Mouse (Mus musculus): ENCODE measurements around the gene Cd200.
"Not testable (repeated sequence)": the region's sequence is repeated elsewhere in the genome, so short reads cannot be mapped to it uniquely, and the experiment has no call there.

The Cd200 gene

GRCm38 (mm10) chr16:45408425-45409063 is at the start of gene Cd200:
Gene Cd200, minus strand, starts transcription at chr16:45409053.
- no peak for DNase-seq (ENCODE audit: low spot score)

- no peak for DNase-seq (ENCODE audit: low spot score)
Measured at GRCm38 (mm10) chr16:45454762-45455161, 45.9 kb upstream of the Cd200 start.

GRCm38 (mm10) chr16:45437230-45437739 is 28.4 kb upstream of the Cd200 start:
- no peak for DNase-seq (ENCODE audit: low spot score)

GRCm38 (mm10) chr16:45435591-45435990 is 26.7 kb upstream of the Cd200 start:
- DNase-seq (ENCODE audit: low spot score), result no peak

GRCm38 (mm10) chr16:45427651-45428050 is 18.8 kb upstream of the Cd200 start:
- DNase-seq (ENCODE audit: low spot score), result no peak

- DNase-seq (ENCODE audit: low spot score), result no peak
Measured at GRCm38 (mm10) chr16:45413497-45413896, 4.6 kb upstream of the Cd200 start.

- not testable (repeated sequence) for DNase-seq (ENCODE audit: low spot score)
Measured at GRCm38 (mm10) chr16:45409064-45409446, 202 bp upstream of the Cd200 start.

GRCm38 (mm10) chr16:45407645-45408400 is 1.0 kb downstream of the Cd200 start:
- no peak for DNase-seq (ENCODE audit: low spot score)

- DNase-seq (ENCODE audit: low spot score), result no peak
Measured at GRCm38 (mm10) chr16:45407091-45407490, 1.8 kb downstream of the Cd200 start.

- no peak for DNase-seq (ENCODE audit: low spot score)
Measured at GRCm38 (mm10) chr16:45402951-45403350, 5.9 kb downstream of the Cd200 start.

GRCm38 (mm10) chr16:45402036-45402435 is 6.8 kb downstream of the Cd200 start:
- DNase-seq (ENCODE audit: low spot score), result no peak

- no peak for DNase-seq (ENCODE audit: low spot score)
Measured at GRCm38 (mm10) chr16:45399947-45400555, 8.8 kb downstream of the Cd200 start.

GRCm38 (mm10) chr16:45399411-45399810 is 9.4 kb downstream of the Cd200 start:
- DNase-seq (ENCODE audit: low spot score), result no peak

- no peak for DNase-seq (ENCODE audit: low spot score)
Measured at GRCm38 (mm10) chr16:45397440-45397839, 11.4 kb downstream of the Cd200 start.

GRCm38 (mm10) chr16:45392246-45392645 is 16.6 kb downstream of the Cd200 start:
- DNase-seq (ENCODE audit: low spot score), result no peak

- no peak for DNase-seq (ENCODE audit: low spot score)
Measured at GRCm38 (mm10) chr16:45391680-45392079, 17.2 kb downstream of the Cd200 start.

GRCm38 (mm10) chr16:45390286-45390956 is 18.4 kb downstream of the Cd200 start:
- no peak for DNase-seq (ENCODE audit: low spot score)

GRCm38 (mm10) chr16:45389833-45390232 is 19.0 kb downstream of the Cd200 start:
- DNase-seq (ENCODE audit: low spot score), result no peak

GRCm38 (mm10) chr16:45389041-45389440 is 19.8 kb downstream of the Cd200 start:
- DNase-seq (ENCODE audit: low spot score), result no peak

- DNase-seq (ENCODE audit: low spot score), result no peak
Measured at GRCm38 (mm10) chr16:45381811-45382210, 27.0 kb downstream of the Cd200 start.

- no peak for DNase-seq (ENCODE audit: low spot score)
Measured at GRCm38 (mm10) chr16:45378959-45379358, 29.9 kb downstream of the Cd200 start.

- no peak for DNase-seq (ENCODE audit: low spot score)
Measured at GRCm38 (mm10) chr16:45378147-45378943, 30.5 kb downstream of the Cd200 start.
